25 mouse cellular contexts compared by ENCODE assay signal in genomic region chr10:82935774-82936173, GRCm38 (mm10).
"Had no signal": no experiment of that assay in that cellular context is flagged by ENCODE, and none has a peak within 500 bp of the region (broad histone marks: within the 10 kb centered on the region; RNA-seq: fewer than 3 reads in every experiment).

No protein-coding gene starts in this region.

- H3K36me3 ChIP-seq: heart, embryonic 13.5 days; heart, embryonic 15.5 days; hindbrain, embryonic 13.5 days; hindbrain, embryonic 15.5 days; limb, embryonic 13.5 days; limb, embryonic 15.5 days; liver, embryonic 12.5 days had no signal

- H3K4me3 ChIP-seq: gastrocnemius, adult 2 months; heart, adult 2 months; heart, embryonic 13.5 days; heart, embryonic 15.5 days; hindbrain, embryonic 13.5 days; hindbrain, embryonic 15.5 days; limb, embryonic 13.5 days; limb, embryonic 15.5 days; liver, embryonic 12.5 days had no signal

- DNase-seq: gastrocnemius, adult 2 months; gastrocnemius, postnatal 10 days; gastrocnemius, postnatal 36 days; heart, adult 11 months; heart, adult 2 months; heart, postnatal 14 days; heart, postnatal 36 days; kidney, adult 11 months; kidney, adult 8-10 months; kidney, postnatal 10 days; kidney, postnatal 25 days; kidney, postnatal 4 days; layer of hippocampus, adult 9-11 months; layer of hippocampus, postnatal 36 days; left cerebral cortex, postnatal 4 days had no signal

- H3K9ac ChIP-seq: heart, embryonic 13.5 days; heart, embryonic 15.5 days; hindbrain, embryonic 13.5 days; hindbrain, embryonic 15.5 days; limb, embryonic 13.5 days; limb, embryonic 15.5 days; liver, embryonic 12.5 days; liver, embryonic 14.5 days had no signal

- H3K4me1 ChIP-seq: heart, embryonic 13.5 days; heart, embryonic 15.5 days; hindbrain, embryonic 13.5 days; hindbrain, embryonic 15.5 days; limb, embryonic 13.5 days; limb, embryonic 15.5 days; liver, embryonic 12.5 days had no signal

- H3K4me2 ChIP-seq: heart, embryonic 11.5 days; heart, embryonic 13.5 days; heart, embryonic 15.5 days; hindbrain, embryonic 13.5 days; hindbrain, embryonic 15.5 days; limb, embryonic 13.5 days; limb, embryonic 15.5 days; liver, embryonic 12.5 days had no signal

- H3K27me3 ChIP-seq: heart, embryonic 13.5 days; heart, embryonic 15.5 days; hindbrain, embryonic 13.5 days; hindbrain, embryonic 15.5 days; limb, embryonic 15.5 days had no signal

- ATAC-seq: hindbrain, postnatal 0 days; liver, embryonic 12.5 days had no signal

- H3K27ac ChIP-seq: gastrocnemius, adult 2 months; heart, adult 2 months; heart, embryonic 13.5 days; heart, embryonic 15.5 days; hindbrain, embryonic 13.5 days; hindbrain, embryonic 15.5 days; hindbrain, postnatal 0 days; limb, embryonic 13.5 days; limb, embryonic 15.5 days; liver, embryonic 12.5 days; liver, embryonic 14.5 days had no signal

- H3K9me3 ChIP-seq: heart, embryonic 15.5 days; hindbrain, embryonic 13.5 days; hindbrain, embryonic 15.5 days; limb, embryonic 15.5 days had no signal
